Mouse (Mus musculus) right cerebral cortex, postnatal 14 days (tissue): ENCODE results near the gene Gsg1l.

Source experiments
- DNase-seq: peaks from one replicate; pipeline ENCODE4 v3.0.0; 2022

The Gsg1l gene

DNA sequence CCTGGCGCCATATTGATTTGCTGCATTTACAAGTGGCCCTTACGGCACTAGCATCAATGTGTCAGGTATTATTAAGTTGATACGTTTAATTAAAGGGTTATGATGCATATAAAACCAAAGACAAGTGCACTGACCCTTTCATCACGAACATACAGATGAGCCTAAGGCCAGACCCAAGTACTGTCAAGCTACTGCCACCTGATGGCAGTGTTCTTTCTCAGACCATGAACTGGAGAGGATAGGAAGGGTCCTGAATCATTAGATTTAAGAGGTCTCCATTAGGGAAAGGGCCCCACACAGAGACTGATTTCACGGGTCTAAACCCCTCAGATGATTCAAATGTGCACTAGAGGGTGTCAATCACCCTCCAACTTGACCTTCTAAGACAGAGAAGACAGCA lies 55.6 kb downstream of the Gsg1l start:
- no peak for DNase-seq

- no peak for DNase-seq
Measured at GRCm38 (mm10) chr7:126019966-126020365, 62.2 kb downstream of the Gsg1l start.

DNA sequence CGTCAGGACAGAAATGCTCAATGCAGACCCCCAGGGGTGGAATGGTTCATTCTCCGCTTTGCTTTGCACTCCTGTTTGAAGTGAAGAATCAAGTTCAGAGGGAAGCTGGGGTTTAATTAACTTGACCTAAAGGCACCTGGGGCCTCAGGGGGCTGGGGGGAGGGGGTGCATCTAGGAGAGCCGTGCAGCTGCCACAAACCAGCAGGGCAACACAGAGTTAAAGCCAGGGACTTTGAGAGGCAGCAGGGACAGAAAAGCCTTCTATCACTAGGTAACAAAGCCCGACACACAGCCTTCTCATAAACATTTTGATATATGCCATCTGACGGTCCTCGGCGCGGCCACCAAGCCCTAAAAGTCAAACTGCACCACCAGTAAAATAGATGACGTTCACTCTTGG lies 62.9 kb downstream of the Gsg1l start:
- no peak for DNase-seq

DNA sequence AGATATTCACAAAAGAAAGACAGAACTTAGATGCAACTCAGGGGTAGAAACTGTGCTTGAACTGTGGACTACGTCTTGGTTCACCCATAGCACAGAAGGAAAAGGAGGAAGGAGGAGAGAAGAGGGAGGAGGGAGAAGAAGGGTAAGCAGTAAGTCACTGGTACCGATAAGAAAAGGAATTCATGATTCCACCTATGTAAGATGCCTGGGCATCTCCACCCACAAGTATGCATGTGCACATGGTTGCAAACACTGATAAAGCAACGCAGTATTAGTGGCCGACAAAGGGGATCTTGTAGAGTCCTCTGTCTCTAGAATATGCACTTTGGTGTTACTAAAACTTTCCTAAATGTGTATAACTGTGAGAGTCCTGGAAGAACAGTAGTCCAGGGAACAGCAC lies 64.8 kb downstream of the Gsg1l start:
- no peak for DNase-seq

- DNase-seq = no peak
Measured at GRCm38 (mm10) chr7:126012325-126013021, 69.7 kb downstream of the Gsg1l start.

GRCm38 (mm10) chr7:126008789-126009148 lies 73.4 kb downstream of the Gsg1l start:
- peak; percentile 68 for DNase-seq

- DNase-seq = no peak
Measured at GRCm38 (mm10) chr7:126008139-126008788, 73.9 kb downstream of the Gsg1l start.

DNA sequence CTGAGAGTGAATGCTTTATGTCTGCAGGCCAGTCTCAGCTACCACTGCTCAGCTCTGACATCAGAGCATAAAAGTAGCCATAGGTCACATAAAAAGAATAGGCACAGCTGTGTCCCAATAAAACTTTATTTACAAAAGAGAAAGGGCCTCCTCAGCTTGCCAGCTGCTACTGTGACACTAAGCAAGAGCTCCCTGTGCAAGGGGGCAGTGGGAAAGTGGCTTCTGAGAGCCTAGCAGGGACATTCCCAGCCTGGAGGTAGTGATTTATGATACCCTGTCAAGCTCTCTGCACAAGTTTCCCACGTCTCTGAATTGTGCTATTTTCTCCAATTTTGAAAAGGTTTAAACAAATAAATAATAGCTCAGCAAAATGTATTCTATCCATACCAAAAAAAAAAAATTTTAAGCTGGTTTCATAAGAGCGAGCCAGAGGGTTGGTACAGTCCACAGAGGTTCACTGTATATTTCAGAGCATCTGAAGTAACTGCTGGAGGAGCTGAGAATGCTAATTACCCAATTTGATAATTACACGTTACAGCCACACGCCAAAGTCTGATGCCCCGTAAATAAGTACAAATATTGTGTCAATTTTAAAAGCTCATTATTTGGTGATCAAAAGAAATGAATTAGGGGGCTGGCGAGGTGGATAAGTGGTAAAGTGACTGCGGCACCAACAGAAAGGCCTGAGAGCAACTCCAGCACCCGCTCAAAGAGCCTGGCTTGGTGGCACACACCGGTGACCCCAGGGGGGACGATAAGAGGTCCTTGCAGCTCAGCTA lies 74.9 kb downstream of the Gsg1l start:
- DNase-seq = no peak

GRCm38 (mm10) chr7:126005274-126005673 lies 76.9 kb downstream of the Gsg1l start:
- DNase-seq = no peak

GRCm38 (mm10) chr7:126001683-126002082 lies 80.5 kb downstream of the Gsg1l start:
- DNase-seq = no peak

- peak; percentile 26 for DNase-seq
Measured at GRCm38 (mm10) chr7:125999921-126000320, 82.3 kb downstream of the Gsg1l start.

GRCm38 (mm10) chr7:125996151-125996550 lies 86.1 kb downstream of the Gsg1l start:
- DNase-seq = no peak

DNA sequence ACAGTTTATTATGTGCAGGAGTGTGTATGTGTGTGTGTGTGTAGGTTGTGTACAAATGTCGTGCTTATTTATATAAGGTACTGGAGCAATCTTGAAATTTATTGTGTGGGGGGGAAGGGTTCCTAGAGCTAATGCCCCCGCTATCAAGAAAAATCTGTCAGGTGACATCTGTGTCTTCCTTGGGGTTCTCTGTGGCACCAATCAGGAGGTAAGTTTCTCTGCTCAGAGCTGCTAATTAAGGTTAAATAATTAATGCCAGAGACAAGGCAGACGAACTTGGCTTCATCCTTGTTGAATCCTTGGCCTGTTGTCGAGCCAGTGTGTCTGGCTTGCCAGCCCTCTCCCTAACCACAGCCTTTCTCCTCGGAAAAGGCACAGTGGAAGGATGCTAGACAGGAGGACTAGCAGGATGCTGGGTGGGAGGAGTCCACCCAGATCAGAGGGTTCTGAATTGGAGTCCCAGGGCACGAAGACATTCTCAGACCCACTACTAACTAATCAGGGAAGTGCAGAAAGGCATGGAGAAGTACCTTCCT lies 89.8 kb downstream of the Gsg1l start:
- no peak for DNase-seq

DNA sequence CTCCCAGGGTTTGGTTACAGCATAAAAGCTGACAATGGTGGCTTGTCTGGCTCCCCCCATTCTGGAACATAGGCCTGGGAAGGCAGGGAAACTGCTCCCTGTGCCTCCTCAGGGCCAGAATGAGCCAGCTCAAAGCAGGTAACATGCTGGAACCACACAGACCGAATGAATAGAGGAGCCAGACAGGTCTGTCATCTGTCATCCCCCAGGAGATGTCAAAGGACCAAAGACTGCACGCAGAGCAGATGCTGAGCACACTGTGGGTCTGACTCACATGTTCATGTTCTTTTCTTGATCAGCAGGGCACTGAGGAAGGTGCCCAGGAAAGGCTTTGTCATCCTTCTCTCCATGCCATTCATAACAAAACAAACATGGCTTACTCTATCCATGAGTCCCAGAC lies 90.4 kb downstream of the Gsg1l start:
- no peak for DNase-seq

- DNase-seq = no peak
Measured at GRCm38 (mm10) chr7:125989969-125990368, 92.2 kb downstream of the Gsg1l start.

DNA sequence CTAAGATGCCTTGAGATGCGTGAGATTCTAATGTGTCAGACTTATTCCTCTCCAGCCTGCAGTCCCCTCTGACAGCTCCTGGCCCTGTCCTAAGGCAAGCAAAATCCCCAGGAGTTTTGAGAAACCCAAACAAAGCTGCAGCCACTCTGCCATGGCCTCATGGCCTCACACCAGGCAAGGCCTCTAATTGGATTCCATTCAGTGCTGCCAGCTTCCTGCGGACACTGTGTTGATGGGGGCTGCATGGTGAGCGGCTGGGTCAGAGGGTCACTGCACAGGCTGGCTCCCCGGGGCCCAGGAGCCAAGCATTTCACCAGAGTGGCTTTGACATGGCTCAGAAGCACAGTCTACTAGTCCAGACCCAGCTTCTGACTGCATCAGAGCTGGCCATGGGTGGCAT lies 92.7 kb downstream of the Gsg1l start:
- DNase-seq = no peak

DNA sequence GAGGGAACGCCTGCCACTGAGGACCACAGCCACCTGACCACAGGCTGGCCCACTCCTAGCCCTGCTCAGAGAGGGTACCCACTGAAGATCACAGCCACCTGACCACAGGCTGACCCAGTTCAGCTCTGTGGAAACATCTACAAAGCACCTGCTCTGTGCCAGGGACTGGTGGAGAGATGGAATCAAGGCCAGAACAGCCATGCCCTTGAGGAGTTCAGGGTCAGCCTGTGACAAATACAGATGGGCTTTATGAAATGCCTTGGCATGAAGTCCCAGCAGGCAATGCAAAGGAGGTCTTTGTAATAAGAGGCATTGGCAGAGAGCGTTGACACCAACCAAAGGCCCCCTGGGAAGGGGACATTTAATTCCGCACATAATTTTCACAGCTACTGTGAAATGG lies 93.9 kb downstream of the Gsg1l start:
- DNase-seq = no peak

DNA sequence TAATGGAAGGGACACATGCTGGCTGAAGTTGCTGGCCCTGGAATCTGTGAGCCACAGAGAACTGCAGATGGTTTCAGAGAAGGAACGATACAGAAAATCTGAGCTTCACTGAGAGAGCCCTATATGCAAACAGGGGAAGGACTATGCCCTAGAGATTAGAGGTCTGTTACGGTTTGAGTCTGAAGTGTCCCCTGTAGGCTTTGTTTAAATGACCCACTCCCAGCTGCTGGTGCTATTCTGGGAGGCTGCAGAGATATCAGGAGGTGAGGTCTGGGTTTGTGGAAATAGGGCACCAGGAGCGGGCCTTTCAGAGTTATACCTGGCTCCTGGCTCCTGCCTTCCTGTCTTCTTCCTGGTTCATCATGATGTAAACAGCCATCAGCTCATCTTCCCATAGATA lies 95.1 kb downstream of the Gsg1l start:
- no peak for DNase-seq

DNA sequence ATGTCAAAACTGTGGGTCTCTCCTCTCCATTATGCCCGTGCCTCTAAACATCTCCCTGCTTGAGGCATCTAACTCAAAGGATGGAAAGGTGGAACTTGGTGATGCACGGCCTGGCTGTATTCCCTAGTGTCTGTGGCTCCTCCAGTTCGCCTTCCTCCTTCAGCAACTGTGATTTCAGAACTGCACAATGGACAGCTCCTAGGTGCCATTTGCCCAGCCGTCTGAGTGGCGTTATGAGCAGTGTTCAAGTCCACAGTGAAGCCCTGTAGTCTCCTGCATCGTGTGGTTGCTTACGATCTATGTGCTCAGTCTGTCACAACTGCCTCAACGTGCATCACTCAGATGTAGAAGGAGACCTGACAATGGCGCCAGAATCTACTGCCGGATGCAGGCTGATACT lies 96.6 kb downstream of the Gsg1l start:
- DNase-seq = no peak

DNA sequence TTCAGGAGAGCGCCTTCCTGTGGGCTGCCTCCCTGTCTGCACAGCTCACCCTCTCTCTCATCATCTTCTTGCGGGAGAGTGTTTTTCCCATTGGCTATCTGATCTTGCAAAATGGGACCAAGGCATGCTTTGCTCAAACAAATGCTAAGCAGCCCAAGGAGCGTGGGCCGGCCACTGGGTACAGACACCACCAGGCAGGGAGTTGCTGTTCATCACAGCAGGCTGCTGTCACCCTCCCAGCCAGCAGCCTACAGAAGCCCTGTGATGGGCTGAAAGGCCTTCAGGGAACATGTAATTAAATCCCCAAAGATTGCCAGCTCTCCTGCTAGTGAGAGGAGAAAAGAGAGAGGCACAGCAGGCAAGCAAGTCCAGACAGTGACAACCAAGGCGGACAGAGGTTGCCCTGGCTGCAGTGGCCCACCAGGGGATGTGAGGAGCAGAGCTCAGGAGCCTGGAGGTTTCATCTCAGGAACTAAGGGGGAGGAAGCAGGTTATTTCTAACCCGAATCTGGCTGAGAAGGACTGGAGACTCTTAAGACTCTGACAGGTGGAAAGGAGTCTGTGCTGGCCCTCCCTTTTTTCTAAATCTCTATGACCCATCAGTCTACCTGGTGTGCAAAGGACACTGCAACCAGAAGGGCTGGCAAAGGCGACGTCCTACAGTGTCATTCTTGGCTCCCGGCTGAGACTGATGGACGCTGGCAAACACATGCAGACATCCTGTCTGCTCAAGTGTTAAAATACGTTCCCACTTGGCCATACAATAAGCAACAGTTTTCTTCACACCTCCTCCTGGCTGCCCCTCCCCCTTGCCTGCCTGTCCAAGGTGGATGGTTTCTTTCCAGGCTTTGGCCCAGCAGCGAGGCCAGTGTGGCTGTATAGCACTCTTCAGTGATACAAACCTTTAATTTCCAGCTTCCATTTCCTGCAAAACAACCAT lies 98.0 kb downstream of the Gsg1l start:
- no peak for DNase-seq

DNA sequence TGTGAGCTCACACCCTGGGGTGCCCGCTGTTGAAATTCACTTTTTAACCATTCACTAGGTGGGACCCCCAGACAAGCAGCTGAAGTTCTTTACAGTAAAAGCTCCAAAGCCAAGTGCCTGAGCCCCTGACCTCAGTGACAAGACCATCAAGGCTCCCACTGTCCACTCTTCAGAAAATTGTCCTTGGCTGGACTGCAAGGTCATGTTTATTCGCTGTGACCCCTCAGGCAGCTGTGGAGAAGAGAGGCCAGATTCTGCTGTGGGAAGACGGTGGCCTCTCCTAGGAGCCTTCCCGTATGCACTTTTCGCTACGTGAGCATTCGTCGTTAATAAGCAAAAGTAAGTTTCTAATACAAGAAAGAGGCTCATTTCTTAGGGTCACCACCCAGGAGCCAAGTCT lies 102.6 kb downstream of the Gsg1l start:
- DNase-seq = no peak

DNA sequence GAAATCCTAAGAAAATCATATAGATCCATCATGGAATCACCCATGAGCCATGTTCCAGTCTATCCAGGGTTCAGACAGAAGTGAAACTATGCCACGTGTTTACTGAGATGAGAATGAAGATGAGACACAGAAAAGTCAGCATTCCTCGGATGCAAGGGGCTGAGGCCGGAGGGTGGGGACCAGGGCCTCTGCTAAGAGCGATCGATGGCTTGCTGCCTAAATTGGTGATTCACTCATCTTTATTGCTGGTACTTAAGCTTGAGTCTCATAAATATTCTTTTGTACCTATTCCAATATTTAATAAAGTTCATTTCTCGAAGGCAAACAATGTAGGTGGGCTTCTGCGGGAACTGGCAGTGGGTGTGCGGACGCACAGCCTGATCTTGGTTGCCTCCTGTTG lies 105.5 kb downstream of the Gsg1l start:
- no peak for DNase-seq

DNA sequence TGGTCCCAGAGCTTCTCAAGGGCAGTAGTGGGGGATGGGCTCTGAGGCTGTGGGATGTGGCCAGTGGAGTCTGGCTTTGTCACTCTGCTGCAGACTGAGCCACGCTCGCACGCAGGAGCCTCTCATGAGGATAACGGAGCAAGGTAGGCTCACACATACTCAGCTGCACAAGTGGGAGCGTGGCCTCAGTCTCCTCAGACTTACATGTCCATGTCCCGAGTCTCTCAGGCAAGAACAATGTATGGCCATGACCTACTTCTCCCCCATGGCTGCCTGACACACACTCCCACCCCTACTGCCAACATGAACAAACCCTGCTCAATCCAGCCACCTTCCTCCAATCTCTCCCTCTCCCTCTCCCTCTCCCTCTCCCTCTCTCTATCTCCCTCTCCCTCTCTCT lies 106.8 kb downstream of the Gsg1l start:
- DNase-seq = no peak
